Mouse (Mus musculus): ENCODE measurements around the gene Acta1.
A peak's percentile ranks its signal among the peaks of the same experiment; 100 is the strongest.

The Acta1 gene

GRCm38 (mm10) chr8:123882412-123882811 lies 12.1 kb downstream of the Acta1 start:
- DNase-seq: no peak

GRCm38 (mm10) chr8:123880821-123881350 lies 13.7 kb downstream of the Acta1 start:
- no peak for DNase-seq

GRCm38 (mm10) chr8:123880271-123880670 lies 14.3 kb downstream of the Acta1 start:
- no peak for DNase-seq

- DNase-seq: no peak
These were observed 16.7 kb downstream of the Acta1 start for GRCm38 (mm10) chr8:123877865-123878264.

- DNase-seq: no peak
These were observed 20.2 kb downstream of the Acta1 start for GRCm38 (mm10) chr8:123874324-123874723.

GRCm38 (mm10) chr8:123873364-123873763 lies 21.2 kb downstream of the Acta1 start:
- no peak for DNase-seq

GRCm38 (mm10) chr8:123872048-123872447 lies 22.5 kb downstream of the Acta1 start:
- DNase-seq: no peak

- DNase-seq: no peak
These were observed 27.6 kb downstream of the Acta1 start for GRCm38 (mm10) chr8:123866971-123867370.

- no peak for DNase-seq
These were observed 28.8 kb downstream of the Acta1 start for GRCm38 (mm10) chr8:123865786-123866185.

- DNase-seq: no peak
These were observed 34.2 kb downstream of the Acta1 start for GRCm38 (mm10) chr8:123860386-123860785.

- peak in 1 of 2 experiments; percentile 36 for DNase-seq
These were observed 34.8 kb downstream of the Acta1 start, which contains the start of gene Ccsap for GRCm38 (mm10) chr8:123859648-123860259. Ccsap (minus strand) TSS chr8:123860209.

- peak; percentile 95 for DNase-seq
These were observed 35.5 kb downstream of the Acta1 start for GRCm38 (mm10) chr8:123858941-123859647.

- DNase-seq: no peak
These were observed 36.0 kb downstream of the Acta1 start for GRCm38 (mm10) chr8:123858574-123858940.

- no peak for DNase-seq
These were observed 37.2 kb downstream of the Acta1 start for GRCm38 (mm10) chr8:123857361-123857760.

GRCm38 (mm10) chr8:123854733-123855475 lies 39.6 kb downstream of the Acta1 start:
- no peak for DNase-seq

- no peak for DNase-seq
These were observed 40.3 kb downstream of the Acta1 start for GRCm38 (mm10) chr8:123854252-123854651.

GRCm38 (mm10) chr8:123851590-123851989 lies 43.0 kb downstream of the Acta1 start:
- no peak for DNase-seq

- DNase-seq: no peak
These were observed 45.2 kb downstream of the Acta1 start for GRCm38 (mm10) chr8:123849352-123849751.

- DNase-seq: no peak
These were observed 47.0 kb downstream of the Acta1 start for GRCm38 (mm10) chr8:123847546-123847945.

GRCm38 (mm10) chr8:123846509-123846908 lies 48.0 kb downstream of the Acta1 start:
- no peak for DNase-seq

- DNase-seq: no peak
These were observed 48.6 kb downstream of the Acta1 start for GRCm38 (mm10) chr8:123845991-123846390.

GRCm38 (mm10) chr8:123845114-123845513 lies 49.4 kb downstream of the Acta1 start:
- DNase-seq: no peak

- DNase-seq: no peak
These were observed 50.2 kb downstream of the Acta1 start for GRCm38 (mm10) chr8:123844341-123844740.

GRCm38 (mm10) chr8:123842086-123842485 lies 52.5 kb downstream of the Acta1 start:
- no peak for DNase-seq
